Mouse (Mus musculus) small intestine, adult 2 months (tissue): ENCODE measurements around the gene Eif4b.

Experiments used
- CTCF ChIP-seq: fragments of 200-500 bp; IDR thresholded peaks from 2 replicates; pipeline ENCODE4 v1.5.1; 2012; ENCODE audit warnings: low read depth, mild to moderate bottlenecking, control low read depth, inconsistent platforms, low read length, moderate library complexity, mixed read lengths; ENCODE audit not compliant: insufficient replicate concordance, insufficient read length; ENCODE audit errors: extremely low read depth
- POLR2A ChIP-seq: fragments of 200-500 bp; IDR thresholded peaks from 2 replicates; pipeline ENCODE4 v1.6.1; 2012; ENCODE audit warnings: low read depth, mild to moderate bottlenecking, control low read depth, inconsistent platforms, low read length, moderate library complexity

GRCm38 (mm10) chr15:102144274-102144711, 70.7 kb downstream of the Eif4b start, which contains the start of gene Igfbp6:
- TF ChIP-seq CTCF: no peak
- TF ChIP-seq POLR2A: no peak
